Mouse (Mus musculus): ENCODE data around the gene Unc5b. TPM values are rescaled to one million over a fixed set of nuclear protein-coding genes. Genes with fewer than 3 reads are reported as not detected.
A peak's percentile ranks its signal among the peaks of the same experiment; 100 is the strongest.
"Not testable (repeated sequence)": the region's sequence is repeated elsewhere in the genome, so short reads cannot be mapped to it uniquely, and the experiment has no call there.

Unc5b gene
- polyA plus RNA-seq (2015; fragmentation: Nextera tagmentation; extraction: Ambion mirVana) = 3.8 and 4.0 TPM in 2 replicates

- under 1% methylated on average over 51 of the region's 53 CpGs for WGBS
- peak within 1 kb of the TSS; percentile 60 for H3K9ac ChIP-seq
- H3K4me2 ChIP-seq = peak within 1 kb of the TSS; percentile 98
- H3K27ac ChIP-seq = peak within 1 kb of the TSS; percentile 82
- peak within 1 kb of the TSS; percentile 71 for H3K4me3 ChIP-seq (replicated peaks)
- H3K36me3 ChIP-seq = no peaks in the 10 kb centered on the region
- peak; percentile 95 for ATAC-seq (ENCODE audit: insufficient read depth, low FRiP score, low read depth)
- H3K4me1 ChIP-seq = peaks cover 21% of the 10 kb centered on the region
- H3K27me3 ChIP-seq (replicated peaks) = peaks cover 44% of the 10 kb centered on the region
- no peaks in the 10 kb centered on the region for H3K9me3 ChIP-seq
Observed at GRCm38 (mm10) chr10:60831379-60831778, at the start of gene Unc5b. TSS of gene Unc5b (minus strand) at chr10:60831581.

- Histone ChIP-seq H3K27ac (no peak overlapping the region), H3K4me2 (no peak overlapping the region), H3K4me1 (no peaks in the 10 kb centered on the region), H3K36me3 (no peaks in the 10 kb centered on the region), H3K9ac (no peak overlapping the region), H3K4me3 (replicated peaks) (no peak overlapping the region), H3K9me3 (no peaks in the 10 kb centered on the region), H3K27me3 (replicated peaks) (0 out of 2 replicates have a peak, but pooled peaks cover 2% of the 10 kb centered on the region)
- 83% methylated on average over 4 of the region's 4 CpGs for WGBS
- no peak for ATAC-seq (ENCODE audit: insufficient read depth, low FRiP score, low read depth)
Observed at GRCm38 (mm10) chr10:60879817-60880216, 48.4 kb upstream of the Unc5b start.

GRCm38 (mm10) chr10:60877075-60877474, 45.7 kb upstream of the Unc5b start:
- Histone ChIP-seq H3K4me3 (replicated peaks) (no peak overlapping the region), H3K9ac (no peak overlapping the region), H3K9me3 (no peaks in the 10 kb centered on the region), H3K36me3 (no peaks in the 10 kb centered on the region), H3K4me2 (no peak overlapping the region), H3K27ac (no peak overlapping the region), H3K4me1 (no peaks in the 10 kb centered on the region), H3K27me3 (replicated peaks) (0 out of 2 replicates have a peak, but pooled peaks cover 2% of the 10 kb centered on the region)
- ATAC-seq (ENCODE audit: insufficient read depth, low FRiP score, low read depth) = no peak
- WGBS = 82% methylated on average over 5 of the region's 5 CpGs

GRCm38 (mm10) chr10:60875011-60875410, 43.6 kb upstream of the Unc5b start:
- Histone ChIP-seq H3K27me3 (replicated peaks) (no peaks in the 10 kb centered on the region), H3K9me3 (no peaks in the 10 kb centered on the region), H3K4me2 (no peak overlapping the region), H3K9ac (no peak overlapping the region), H3K4me1 (no peaks in the 10 kb centered on the region), H3K4me3 (replicated peaks) (no peak overlapping the region), H3K27ac (no peak overlapping the region), H3K36me3 (no peaks in the 10 kb centered on the region)
- no peak for ATAC-seq (ENCODE audit: insufficient read depth, low FRiP score, low read depth)
- WGBS = 80% methylated on average over 1 of the region's 1 CpGs

GRCm38 (mm10) chr10:60863318-60863717, 31.9 kb upstream of the Unc5b start:
- H3K4me1 ChIP-seq = 0 out of 2 replicates have a peak, but pooled peaks cover 3% of the 10 kb centered on the region
- 84% methylated on average over 6 of the region's 6 CpGs for WGBS
- ATAC-seq (ENCODE audit: insufficient read depth, low FRiP score, low read depth) = no peak
- no peak overlapping the region for H3K9ac ChIP-seq
- no peak overlapping the region for H3K4me3 ChIP-seq (replicated peaks)
- H3K27ac ChIP-seq = no peak overlapping the region
- H3K4me2 ChIP-seq = no peak overlapping the region
- H3K36me3 ChIP-seq = no peaks in the 10 kb centered on the region
- no peaks in the 10 kb centered on the region for H3K27me3 ChIP-seq (replicated peaks)
- H3K9me3 ChIP-seq = no peaks in the 10 kb centered on the region

GRCm38 (mm10) chr10:60862477-60863293, 31.3 kb upstream of the Unc5b start:
- no peaks in the 10 kb centered on the region for H3K27me3 ChIP-seq (replicated peaks)
- 0 out of 2 replicates have a peak, but pooled peaks cover 3% of the 10 kb centered on the region for H3K4me1 ChIP-seq
- no peaks in the 10 kb centered on the region for H3K36me3 ChIP-seq
- no peak for ATAC-seq (ENCODE audit: insufficient read depth, low FRiP score, low read depth)
- H3K27ac ChIP-seq = no peak overlapping the region
- H3K9ac ChIP-seq = no peak overlapping the region
- no peaks in the 10 kb centered on the region for H3K9me3 ChIP-seq
- WGBS = 51% methylated on average over 25 of the region's 25 CpGs
- peak overlapping the region; percentile 35 for H3K4me2 ChIP-seq
- peak overlapping the region; percentile 17; the same call in 1 of the 2 replicates for H3K4me3 ChIP-seq (replicated peaks)

GRCm38 (mm10) chr10:60845271-60845670, 13.9 kb upstream of the Unc5b start:
- not testable (repeated sequence) for H3K27ac ChIP-seq; ATAC-seq (ENCODE audit: insufficient read depth, low FRiP score, low read depth); H3K9me3 ChIP-seq; H3K4me1 ChIP-seq; H3K4me2 ChIP-seq; H3K36me3 ChIP-seq; H3K27me3 ChIP-seq (replicated peaks); H3K9ac ChIP-seq; H3K4me3 ChIP-seq (replicated peaks)

GRCm38 (mm10) chr10:60838816-60839215, 7.4 kb upstream of the Unc5b start:
- Histone ChIP-seq H3K9me3 (no peaks in the 10 kb centered on the region), H3K4me3 (replicated peaks) (no peak overlapping the region), H3K4me1 (no peaks in the 10 kb centered on the region), H3K27ac (no peak overlapping the region), H3K36me3 (no peaks in the 10 kb centered on the region), H3K9ac (no peak overlapping the region), H3K27me3 (replicated peaks) (no peaks in the 10 kb centered on the region), H3K4me2 (0 out of 2 replicates have a peak overlapping the region, but pooled peaks have one; percentile 19)
- 47% methylated on average over 19 of the region's 19 CpGs for WGBS
- ATAC-seq (ENCODE audit: insufficient read depth, low FRiP score, low read depth) = no peak

GRCm38 (mm10) chr10:60834949-60835348, 3.6 kb upstream of the Unc5b start:
- peaks cover 15% of the 10 kb centered on the region; the same call in 1 of the 2 replicates for H3K27me3 ChIP-seq (replicated peaks)

GRCm38 (mm10) chr10:60832664-60833173, 1.3 kb upstream of the Unc5b start:
- Histone ChIP-seq H3K27me3 (replicated peaks) (peaks cover 37% of the 10 kb centered on the region), H3K27ac (no peak overlapping the region), H3K4me2 (no peak overlapping the region), H3K9ac (no peak overlapping the region), H3K9me3 (no peaks in the 10 kb centered on the region), H3K36me3 (no peaks in the 10 kb centered on the region), H3K4me3 (replicated peaks) (no peak overlapping the region), H3K4me1 (peaks cover 15% of the 10 kb centered on the region)
- 65% methylated on average over 12 of the region's 12 CpGs for WGBS
- no peak for ATAC-seq (ENCODE audit: insufficient read depth, low FRiP score, low read depth)

More at GRCm38 (mm10) chr10:60834949-60835348, 3.6 kb upstream of the Unc5b start:
- no peak overlapping the region for H3K4me3 ChIP-seq (replicated peaks)
- peaks cover 12% of the 10 kb centered on the region for H3K4me1 ChIP-seq
- ATAC-seq (ENCODE audit: insufficient read depth, low FRiP score, low read depth) = no peak
- no peak overlapping the region for H3K9ac ChIP-seq
- H3K27ac ChIP-seq = no peak overlapping the region
- no peaks in the 10 kb centered on the region for H3K36me3 ChIP-seq
- no peak overlapping the region for H3K4me2 ChIP-seq
- WGBS = 4% methylated on average over 13 of the region's 13 CpGs
- no peaks in the 10 kb centered on the region for H3K9me3 ChIP-seq

- H3K4me3 ChIP-seq (replicated peaks) = peak overlapping the region; percentile 71
- no peaks in the 10 kb centered on the region for H3K9me3 ChIP-seq
- no peak for ATAC-seq (ENCODE audit: insufficient read depth, low FRiP score, low read depth)
- H3K36me3 ChIP-seq = no peaks in the 10 kb centered on the region
- H3K4me2 ChIP-seq = peak overlapping the region; percentile 98
- WGBS = under 1% methylated on average over 78 of the region's 78 CpGs
- H3K27me3 ChIP-seq (replicated peaks) = peaks cover 44% of the 10 kb centered on the region
- peaks cover 24% of the 10 kb centered on the region for H3K4me1 ChIP-seq
- peak overlapping the region; percentile 60 for H3K9ac ChIP-seq
- peak overlapping the region; percentile 82 for H3K27ac ChIP-seq
Observed at GRCm38 (mm10) chr10:60830556-60831350, 628 bp downstream of the Unc5b start.

Data from stomach, embryonic 15.5 days (tissue).